Mouse (Mus musculus): Measurements from ENCODE around the gene Igflr1.

DNA sequence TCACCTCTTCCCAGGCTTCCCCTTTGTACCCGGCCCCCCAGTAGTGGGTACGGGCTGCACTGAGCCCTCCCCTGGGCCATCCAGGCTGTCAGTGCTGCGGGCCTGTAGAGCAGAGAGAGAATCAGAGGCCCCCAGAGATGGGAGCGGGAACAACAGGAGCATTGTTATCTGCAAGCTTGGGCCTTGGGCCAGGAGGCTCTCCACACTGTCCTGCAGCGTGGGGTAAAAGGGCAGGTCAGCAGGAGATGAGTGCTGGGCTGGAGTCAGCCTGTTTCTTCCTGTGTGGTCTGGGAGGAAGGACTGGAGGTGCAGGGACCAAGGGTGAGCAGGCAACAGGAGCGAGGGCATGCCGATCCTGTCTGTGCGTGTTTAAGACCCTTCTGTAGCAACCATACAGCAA lies 32.3 kb upstream of the Igflr1 start:
- no peak for TF ChIP-seq CTCF (IDR thresholded peaks at IDR 0.05; ENCODE audit: insufficient read depth, low read depth, low read length)
- no peak for TF ChIP-seq POLR2A (IDR thresholded peaks at IDR 0.05; ENCODE audit: insufficient read depth, low read depth, low read length)
